Mouse (Mus musculus) forebrain, embryonic 12.5 days (tissue): ENCODE data around the gene Plbd2. TPM values are rescaled to one million over a fixed set of nuclear protein-coding genes. Genes with fewer than 3 reads are reported as not detected.

ENCODE experiments used
- ATAC-seq: fragments of 200-750 bp; cut with Nextera tagmentation; 2 replicates; pipeline ENCODE4 v1.8.0; 2017; ENCODE audit warnings: moderate TSS enrichment; ENCODE audit not compliant: low FRiP score
- H3K27ac ChIP-seq: fragments of 300-500 bp; sonication (generic); 2 replicates; pipeline ENCODE4 v1.5.1; 2016; ENCODE audit warnings: mild to moderate bottlenecking
- H3K27me3 ChIP-seq: fragments of 300-500 bp; sonication (generic); 2 replicates; pipeline ENCODE4 v1.6.1; 2016; ENCODE audit warnings: mild to moderate bottlenecking
- H3K36me3 ChIP-seq: fragments of 300-500 bp; sonication (generic); replicated peaks from 2 replicates; pipeline ENCODE4 v1.6.1; 2016; ENCODE audit warnings: mild to moderate bottlenecking
- H3K4me1 ChIP-seq: fragments of 300-500 bp; sonication (generic); 2 replicates; pipeline ENCODE4 v1.6.1; 2016
- H3K4me2 ChIP-seq: fragments of 300-500 bp; sonication (generic); 2 replicates; pipeline ENCODE4 v1.6.1; 2016; ENCODE audit warnings: mild to moderate bottlenecking, moderate library complexity
- H3K4me3 ChIP-seq: fragments of 300-500 bp; sonication (generic); replicated peaks from 2 replicates; pipeline ENCODE4 v1.5.1; 2016; ENCODE audit warnings: mild to moderate bottlenecking
- H3K9ac ChIP-seq: fragments of 300-500 bp; sonication (generic); 2 replicates; pipeline ENCODE4 v1.6.1; 2016; ENCODE audit warnings: mild to moderate bottlenecking
- H3K9me3 ChIP-seq: fragments of 300-500 bp; sonication (generic); 2 replicates; pipeline ENCODE4 v1.6.1; 2016
- WGBS: fragments of 180-500 bp; shearing (Covaris S2); methylation state at CpG from one replicate; pipeline ENCODE4 v1.1.7; 2016; 5-methylcytosine and 5-hydroxymethylcytosine counted together
- polyA plus RNA-seq: library from polyadenylated mRNA; unstranded; fragments of >200 nt; fragmentation: Nextera tagmentation; extraction: Ambion mirVana; gene quantifications from 2 replicates; pipeline ENCODE4 v1.2.1, GENCODE M21; 2016

Plbd2 gene
- polyA plus RNA-seq, 1 experiment from 2014 or later = 25.9 TPM

- ATAC-seq = no peak
- Histone ChIP-seq H3K36me3 (no peaks in the 10 kb centered on the region), H3K9ac (no peak overlapping the region), H3K4me1 (peaks cover 2% of the 10 kb centered on the region; the same call in 1 of the 2 replicates), H3K4me2 (peak overlapping the region; percentile 34), H3K4me3 (peak overlapping the region; percentile 21), H3K27ac (no peak overlapping the region), H3K9me3 (no peaks in the 10 kb centered on the region), H3K27me3 (peaks cover 6% of the 10 kb centered on the region; the same call in 1 of the 2 replicates)
- WGBS = 4% methylated on average over 4 of the region's 4 CpGs
Observed at GRCm38 (mm10) chr5:120467026-120467425, 36.4 kb downstream of the Plbd2 start.

- 87% methylated on average over 6 of the region's 6 CpGs for WGBS
Observed at GRCm38 (mm10) chr5:120465860-120466259, 37.6 kb downstream of the Plbd2 start.

GRCm38 (mm10) chr5:120465062-120465461 is 38.4 kb downstream of the Plbd2 start:
- H3K4me1 ChIP-seq = peaks cover 2% of the 10 kb centered on the region; the same call in 1 of the 2 replicates
- H3K4me2 ChIP-seq = no peak overlapping the region
- no peak for ATAC-seq
- no peaks in the 10 kb centered on the region for H3K9me3 ChIP-seq
- 42% methylated on average over 5 of the region's 5 CpGs for WGBS
- H3K27ac ChIP-seq = no peak overlapping the region
- H3K36me3 ChIP-seq = no peaks in the 10 kb centered on the region
- peaks cover 21% of the 10 kb centered on the region for H3K27me3 ChIP-seq
- no peak overlapping the region for H3K9ac ChIP-seq
- H3K4me3 ChIP-seq = no peak overlapping the region

More at GRCm38 (mm10) chr5:120465860-120466259, 37.6 kb downstream of the Plbd2 start:
- no peak overlapping the region for H3K4me2 ChIP-seq
- ATAC-seq = no peak
- H3K27ac ChIP-seq = no peak overlapping the region
- peaks cover 18% of the 10 kb centered on the region; the same call in 1 of the 2 replicates for H3K27me3 ChIP-seq
- H3K4me1 ChIP-seq = peaks cover 2% of the 10 kb centered on the region; the same call in 1 of the 2 replicates
- H3K9ac ChIP-seq = no peak overlapping the region
- H3K9me3 ChIP-seq = no peaks in the 10 kb centered on the region
- no peak overlapping the region for H3K4me3 ChIP-seq
- H3K36me3 ChIP-seq = no peaks in the 10 kb centered on the region

- no peaks in the 10 kb centered on the region for H3K9me3 ChIP-seq
- H3K9ac ChIP-seq = no peak overlapping the region
- no peak overlapping the region for H3K27ac ChIP-seq
- no peak for ATAC-seq
- H3K4me1 ChIP-seq = peaks cover 2% of the 10 kb centered on the region; the same call in 1 of the 2 replicates
- peaks cover 21% of the 10 kb centered on the region for H3K27me3 ChIP-seq
- H3K4me2 ChIP-seq = no peak overlapping the region
- no peaks in the 10 kb centered on the region for H3K36me3 ChIP-seq
- H3K4me3 ChIP-seq = no peak overlapping the region
- 81% methylated on average over 4 of the region's 4 CpGs for WGBS
Observed at GRCm38 (mm10) chr5:120464321-120464720, 39.1 kb downstream of the Plbd2 start.

GRCm38 (mm10) chr5:120461902-120462301 is 41.5 kb downstream of the Plbd2 start:
- Histone ChIP-seq H3K4me2 (no peak overlapping the region), H3K9me3 (no peaks in the 10 kb centered on the region), H3K27me3 (peaks cover 26% of the 10 kb centered on the region), H3K36me3 (no peaks in the 10 kb centered on the region), H3K4me1 (peaks cover 2% of the 10 kb centered on the region; the same call in 1 of the 2 replicates), H3K27ac (no peak overlapping the region), H3K4me3 (no peak overlapping the region), H3K9ac (no peak overlapping the region)
- 80% methylated on average over 15 of the region's 15 CpGs for WGBS
- ATAC-seq = no peak

GRCm38 (mm10) chr5:120459133-120459532 is 44.3 kb downstream of the Plbd2 start:
- 83% methylated on average over 10 of the region's 10 CpGs for WGBS
- H3K27me3 ChIP-seq = peaks cover 42% of the 10 kb centered on the region

GRCm38 (mm10) chr5:120457628-120458027 is 45.8 kb downstream of the Plbd2 start:
- WGBS = 4% methylated on average over 9 of the region's 9 CpGs
- no peak overlapping the region for H3K27ac ChIP-seq
- 0 out of 2 replicates have a peak, but pooled peaks have one; percentile 31 for ATAC-seq

More at GRCm38 (mm10) chr5:120459133-120459532, 44.3 kb downstream of the Plbd2 start:
- Histone ChIP-seq H3K27ac (no peak overlapping the region), H3K9ac (no peak overlapping the region), H3K36me3 (no peaks in the 10 kb centered on the region), H3K4me1 (no peaks in the 10 kb centered on the region; the same call in 1 of the 2 replicates), H3K4me3 (no peak overlapping the region), H3K9me3 (no peaks in the 10 kb centered on the region), H3K4me2 (no peak overlapping the region)
- ATAC-seq = no peak

GRCm38 (mm10) chr5:120456841-120457554 is 46.4 kb downstream of the Plbd2 start:
- Histone ChIP-seq H3K36me3 (no peaks in the 10 kb centered on the region), H3K4me1 (no peaks in the 10 kb centered on the region; the same call in 1 of the 2 replicates), H3K27me3 (peaks cover 36% of the 10 kb centered on the region), H3K4me3 (no peak overlapping the region), H3K9ac (no peak overlapping the region), H3K27ac (no peak overlapping the region), H3K4me2 (no peak overlapping the region), H3K9me3 (no peaks in the 10 kb centered on the region)
- ATAC-seq = no peak
- WGBS = 45% methylated on average over 7 of the region's 7 CpGs

More at GRCm38 (mm10) chr5:120457628-120458027, 45.8 kb downstream of the Plbd2 start:
- H3K9me3 ChIP-seq = no peaks in the 10 kb centered on the region
- H3K9ac ChIP-seq = no peak overlapping the region
- H3K4me2 ChIP-seq = no peak overlapping the region
- no peak overlapping the region for H3K4me3 ChIP-seq
- H3K27me3 ChIP-seq = peaks cover 37% of the 10 kb centered on the region
- no peaks in the 10 kb centered on the region for H3K36me3 ChIP-seq
- H3K4me1 ChIP-seq = no peaks in the 10 kb centered on the region; the same call in 1 of the 2 replicates

- Histone ChIP-seq H3K4me1 (no peaks in the 10 kb centered on the region; the same call in 1 of the 2 replicates), H3K27ac (no peak overlapping the region), H3K9ac (no peak overlapping the region), H3K4me2 (no peak overlapping the region), H3K4me3 (no peak overlapping the region), H3K36me3 (no peaks in the 10 kb centered on the region), H3K9me3 (no peaks in the 10 kb centered on the region), H3K27me3 (peaks cover 29% of the 10 kb centered on the region)
- ATAC-seq = no peak
- WGBS = 71% methylated on average over 1 of the region's 1 CpGs
Observed at GRCm38 (mm10) chr5:120456253-120456652, 47.2 kb downstream of the Plbd2 start.

GRCm38 (mm10) chr5:120454756-120455337 is 48.6 kb downstream of the Plbd2 start:
- no peak overlapping the region for H3K27ac ChIP-seq
- WGBS = 83% methylated on average over 14 of the region's 14 CpGs
- H3K9ac ChIP-seq = no peak overlapping the region
- H3K4me1 ChIP-seq = no peaks in the 10 kb centered on the region; the same call in 1 of the 2 replicates
- no peak overlapping the region for H3K4me3 ChIP-seq
- H3K27me3 ChIP-seq = peaks cover 24% of the 10 kb centered on the region
- H3K36me3 ChIP-seq = no peaks in the 10 kb centered on the region
- H3K4me2 ChIP-seq = no peak overlapping the region
- no peaks in the 10 kb centered on the region for H3K9me3 ChIP-seq
- no peak for ATAC-seq

GRCm38 (mm10) chr5:120447305-120447704 is 56.1 kb downstream of the Plbd2 start:
- Histone ChIP-seq H3K9me3 (no peaks in the 10 kb centered on the region), H3K4me3 (no peak overlapping the region), H3K36me3 (no peaks in the 10 kb centered on the region), H3K27me3 (peaks cover 22% of the 10 kb centered on the region; the same call in 1 of the 2 replicates), H3K4me2 (no peak overlapping the region), H3K27ac (no peak overlapping the region), H3K9ac (no peak overlapping the region), H3K4me1 (no peaks in the 10 kb centered on the region)
- 55% methylated on average over 13 of the region's 13 CpGs for WGBS
- ATAC-seq = no peak

- Histone ChIP-seq H3K4me3 (peak overlapping the region; percentile 37), H3K36me3 (no peaks in the 10 kb centered on the region), H3K9ac (no peak overlapping the region), H3K27me3 (peaks cover 59% of the 10 kb centered on the region), H3K27ac (peak overlapping the region; percentile 88; the same call in 1 of the 2 replicates), H3K9me3 (no peaks in the 10 kb centered on the region), H3K4me2 (peak overlapping the region; percentile 74), H3K4me1 (peaks cover 45% of the 10 kb centered on the region)
- ATAC-seq = peak; percentile 54
- 7% methylated on average over 13 of the region's 14 CpGs for WGBS
Observed at GRCm38 (mm10) chr5:120440733-120441132, 62.7 kb downstream of the Plbd2 start.
